In genomic region chr17:23790269-23791078, GRCm38 (mm10) we compare ENCODE assay signal across 8 mouse cellular contexts. TPM values are rescaled to one million over a fixed set of nuclear protein-coding genes. Genes with fewer than 3 reads are reported as not detected.
DNase-seq lines count a peak whose midpoint lies in the region; ATAC-seq and TF ChIP-seq lines count a peak whose summit lies in the region.

TSS of gene Srrm2 (plus strand) at chr17:23790532.

- peak within 1 kb of the TSS; percentile 86 for H3K9ac ChIP-seq in limb, embryonic 11.5 days (ENCODE audit: low read length)

- peak; percentile 35; the same call in 1 of the 2 replicates for TF ChIP-seq POLR2A in spleen, adult 2 months (IDR thresholded peaks at IDR 0.05; ENCODE audit: low read depth, low read length)
- TF ChIP-seq POLR2A in embryonic fibroblast, embryonic 13.5 days (IDR thresholded peaks at IDR 0.05; ENCODE audit: low read depth, low read length): peak; percentile 86

- peaks cover 6% of the 10 kb centered on the region; the same call in 1 of the 2 replicates for H3K27me3 ChIP-seq in spleen, adult 2 months (ENCODE audit: control insufficient read depth, insufficient read depth, low read length)
- no peaks in the 10 kb centered on the region for H3K27me3 ChIP-seq in limb, embryonic 11.5 days (ENCODE audit: control insufficient read depth, insufficient read depth, low read length)
- no peaks in the 10 kb centered on the region for H3K27me3 ChIP-seq in midbrain, embryonic 10.5 days (ENCODE audit: low read depth, poor library complexity, severe bottlenecking)

- H3K4me1 ChIP-seq in spleen, adult 2 months (ENCODE audit: control insufficient read depth, insufficient read depth, insufficient read length): peaks cover 9% of the 10 kb centered on the region; the same call in 1 of the 2 replicates
- peaks cover 4% of the 10 kb centered on the region for H3K4me1 ChIP-seq in embryonic fibroblast, embryonic 13.5 days (ENCODE audit: control insufficient read depth, insufficient read depth, low read length)
- H3K4me1 ChIP-seq in limb, embryonic 11.5 days (ENCODE audit: control insufficient read depth, insufficient read depth, low read length): 0 out of 2 replicates have a peak, but pooled peaks cover 5% of the 10 kb centered on the region
- H3K4me1 ChIP-seq in midbrain, embryonic 10.5 days: peaks cover 33% of the 10 kb centered on the region

- peak within 1 kb of the TSS; percentile 69 for H3K4me3 ChIP-seq in spleen, adult 2 months (ENCODE audit: extremely low read depth, insufficient read depth, insufficient read length)
- peak within 1 kb of the TSS; percentile 23 for H3K4me3 ChIP-seq in embryonic fibroblast, embryonic 13.5 days (ENCODE audit: insufficient read depth, low read length)
- peak within 1 kb of the TSS; percentile 37 for H3K4me3 ChIP-seq in limb, embryonic 11.5 days (ENCODE audit: low read depth, low read length)
- peak within 1 kb of the TSS; percentile 50 for H3K4me3 ChIP-seq in midbrain, embryonic 10.5 days

- peak within 1 kb of the TSS; percentile 41 for H3K27ac ChIP-seq in spleen, adult 2 months (ENCODE audit: insufficient read depth, low read length)
- peak within 1 kb of the TSS; percentile 30 for H3K27ac ChIP-seq in embryonic fibroblast, embryonic 13.5 days (ENCODE audit: insufficient read depth, low read length)
- H3K27ac ChIP-seq in limb, embryonic 11.5 days (replicated peaks; ENCODE audit: low read depth, low read length): peak within 1 kb of the TSS; percentile 95
- peak within 1 kb of the TSS; percentile 87 for H3K27ac ChIP-seq in midbrain, embryonic 10.5 days (replicated peaks)

- no peaks in the 10 kb centered on the region for H3K9me3 ChIP-seq in limb, embryonic 11.5 days (ENCODE audit: control insufficient read depth, low read length)
- H3K9me3 ChIP-seq in midbrain, embryonic 10.5 days (replicated peaks): no peaks in the 10 kb centered on the region

- ATAC-seq in limb, embryonic 11.5 days (ENCODE audit: insufficient number of reproducible peaks, low FRiP score, low TSS enrichment, low read depth): peak; percentile 56

- peak in 1 of 2 experiments; percentile 34 for DNase-seq in spleen, adult 2 months (ENCODE audit: low read depth in 1 of 2, low spot score in 2 of 2)
- DNase-seq in spleen, adult 12 weeks (ENCODE audit: low spot score): no peak
- no peak for DNase-seq in heart, adult 8-10 months (ENCODE audit: low spot score)
- DNase-seq in kidney, adult 18-20 months: peak; percentile 73
- peak; percentile 87 for DNase-seq in limb, embryonic 11.5 days (ENCODE audit: low spot score)
- peak; percentile 81 for DNase-seq in midbrain, embryonic 10.5 days (ENCODE audit: low spot score)
- peak; percentile 61 to 65 for DNase-seq in spleen, postnatal 10 days (ENCODE audit: low spot score in 2 of 2)

- WGBS in spleen, adult 2 months: 4% methylated on average over 29 of the region's 29 CpGs
- 1% methylated on average over 29 of the region's 29 CpGs for whole genome bisulfite sequencing in limb, embryonic 11.5 days
- 2% methylated on average over 29 of the region's 29 CpGs for WGBS in midbrain, embryonic 10.5 days

- TF ChIP-seq CTCF in spleen, adult 2 months (IDR thresholded peaks at IDR 0.05; ENCODE audit: extremely low read depth, insufficient read depth, insufficient read length, insufficient replicate concordance): no peak
- no peak for TF ChIP-seq CTCF in embryonic fibroblast, embryonic 13.5 days (IDR thresholded peaks at IDR 0.05; ENCODE audit: borderline replicate concordance, insufficient read depth, low read length)

- no peaks in the 10 kb centered on the region for H3K36me3 ChIP-seq in spleen, adult 2 months (ENCODE audit: control insufficient read depth, insufficient read depth, low read length)
- H3K36me3 ChIP-seq in limb, embryonic 11.5 days (ENCODE audit: control insufficient read depth, insufficient read depth, low read length): no peaks in the 10 kb centered on the region
- H3K36me3 ChIP-seq in midbrain, embryonic 10.5 days: 0 out of 2 replicates have a peak, but pooled peaks cover 2% of the 10 kb centered on the region

- peak within 1 kb of the TSS; percentile 65 for H3K4me2 ChIP-seq in limb, embryonic 11.5 days (ENCODE audit: low read depth, severe bottlenecking)

RNA-seq across cellular contexts. Expression of gene Srrm2, which starts in this region (rescaled TPM):
- polyA plus RNA-seq in spleen, adult 2 months (2012; rRNA removed): 601 and 671 TPM in 2 replicates
- polyA plus RNA-seq in embryonic fibroblast, embryonic 13.5 days (2011; ENCODE audit: insufficient read length, low read depth, missing spikeins): 264 and 303 TPM in 2 replicates
- total RNA-seq in heart, adult 8-10 months (2022): 100 to 1,000 TPM; 151 to 179 (median 164) TPM
- polyA plus RNA-seq in limb, embryonic 11.5 days (2014; fragmentation: Nextera tagmentation; extraction: Ambion mirVana): 508 and 532 TPM in 2 replicates
- 509 and 515 TPM in 2 replicates for polyA plus RNA-seq in midbrain, embryonic 10.5 days (2016; fragmentation: Nextera tagmentation; extraction: Ambion mirVana)

Comparison
In these comparisons a context has a peak if more than half of its experiments do, and no peak if none do; other contexts are left out.
1. DNase-seq: peak in kidney, adult 18-20 months (single experiment), limb, embryonic 11.5 days (single experiment), midbrain, embryonic 10.5 days (single experiment) and spleen, postnatal 10 days (2 of 2); none in spleen, adult 12 weeks (single experiment) and heart, adult 8-10 months (single experiment).
2. H3K27ac ChIP-seq: peak in every context shown above with its lines; median percentile 95 in limb, embryonic 11.5 days; 87 in midbrain, embryonic 10.5 days; 41 in spleen, adult 2 months; 30 in embryonic fibroblast, embryonic 13.5 days.
3. Peak in every context shown above with its lines, with median percentiles within 50 percentile points of each other: H3K4me3 ChIP-seq.